Mouse (Mus musculus) heart, postnatal 0 days (tissue): ENCODE results near the gene Ndufb7. TPM values are rescaled to one million over a fixed set of nuclear protein-coding genes. Genes with fewer than 3 reads are reported as not detected.

ENCODE experiments used
- ATAC-seq: fragments of 200-750 bp; cut with Nextera tagmentation; 2 replicates; pipeline ENCODE4 v1.8.0; 2017; ENCODE audit warnings: low read depth, moderate number of reproducible peaks, moderate library complexity; ENCODE audit not compliant: insufficient read depth
- DNase-seq: peaks from one replicate; pipeline ENCODE4 v3.0.0-alpha.2; 2016; ENCODE audit warnings: low spot score
- H3K27ac ChIP-seq: fragments of 300-500 bp; sonication (generic); 2 replicates; pipeline ENCODE4 v1.5.1; 2014; ENCODE audit warnings: low read depth, mild to moderate bottlenecking
- H3K27me3 ChIP-seq: fragments of 300-500 bp; sonication (generic); 2 replicates; pipeline ENCODE4 v1.6.1; 2014; ENCODE audit warnings: low read length, mixed read lengths; ENCODE audit not compliant: control insufficient read depth, insufficient read depth
- H3K36me3 ChIP-seq: fragments of 300-500 bp; sonication (generic); replicated peaks from 2 replicates; pipeline ENCODE4 v1.6.1; 2014; ENCODE audit warnings: low read length, mixed read lengths; ENCODE audit not compliant: control insufficient read depth, insufficient read depth
- H3K4me1 ChIP-seq: fragments of 300-500 bp; sonication (generic); 2 replicates; pipeline ENCODE4 v1.6.1; 2014; ENCODE audit warnings: antibody characterized with exemption; ENCODE audit not compliant: control insufficient read depth, insufficient read depth
- H3K4me2 ChIP-seq: fragments of 300-500 bp; sonication (generic); 2 replicates; pipeline ENCODE4 v1.6.1; 2014; ENCODE audit warnings: low read depth, mild to moderate bottlenecking, low read length, moderate library complexity
- H3K4me3 ChIP-seq: fragments of 300-500 bp; sonication (generic); 2 replicates; pipeline ENCODE4 v1.5.1; 2014; ENCODE audit warnings: low read depth, low read length
- H3K9ac ChIP-seq: fragments of 300-500 bp; sonication (generic); replicated peaks from 2 replicates; pipeline ENCODE4 v1.6.1; 2014; ENCODE audit warnings: low read depth, low read length, mixed read lengths
- H3K9me3 ChIP-seq: fragments of 300-500 bp; sonication (generic); replicated peaks from 2 replicates; pipeline ENCODE4 v1.6.1; 2016; ENCODE audit warnings: low read length; ENCODE audit not compliant: control insufficient read depth
- CTCF ChIP-seq: IDR thresholded peaks from 2 replicates; pipeline ENCODE4 v1.5.1; 2016; ENCODE audit warnings: antibody characterized with exemption, control low read depth, low read depth
- EP300 ChIP-seq: IDR thresholded peaks from 2 replicates; pipeline ENCODE4 v1.6.1; 2016; ENCODE audit warnings: antibody characterized with exemption, low read depth
- WGBS: fragments of 180-500 bp; shearing (Covaris S2); extraction: QIAGEN DNeasy Blood & Tissue Kit; methylation state at CpG from one replicate; pipeline ENCODE4 v1.1.7; 2014; 5-methylcytosine and 5-hydroxymethylcytosine counted together
- polyA plus RNA-seq: library from polyadenylated mRNA; unstranded; fragments of >200 nt; fragmentation: Nextera tagmentation; extraction: Ambion mirVana; gene quantifications from 2 replicates; pipeline ENCODE4 v1.2.1, GENCODE M21; 2015
- total RNA-seq: library from RNA; depleted of rRNA; stranded (reverse); fragments of >200 nt; gene quantifications from 2 replicates; pipeline ENCODE4 v1.2.3, GENCODE M21; 2014; ENCODE audit warnings: low replicate concordance

Ndufb7 gene
- total and polyA plus RNA-seq, 2 experiments from 2014 or later, result 682 to 1,145 TPM

- DNase-seq (no peak), ATAC-seq (no peak)
- Histone ChIP-seq H3K36me3 (peaks cover 40% of the 10 kb centered on the region), H3K27me3 (no peaks in the 10 kb centered on the region), H3K4me2 (peak overlapping the region; percentile 85), H3K9me3 (no peaks in the 10 kb centered on the region), H3K4me3 (peak overlapping the region; percentile 93), H3K27ac (peak overlapping the region; percentile 99), H3K4me1 (peaks cover 15% of the 10 kb centered on the region; the same call in 1 of the 2 replicates), H3K9ac (peak overlapping the region; percentile 94)
- TF ChIP-seq CTCF (no peak), EP300 (no peak)
- WGBS, result 17% methylated on average over 9 of the region's 9 CpGs
Measured at GRCm38 (mm10) chr8:83609086-83609485, 42.6 kb downstream of the Ndufb7 start.

GRCm38 (mm10) chr8:83609547-83610180, 43.2 kb downstream of the Ndufb7 start:
- Histone ChIP-seq H3K4me2 (peak overlapping the region; percentile 85), H3K36me3 (peaks cover 44% of the 10 kb centered on the region), H3K4me1 (peaks cover 15% of the 10 kb centered on the region; the same call in 1 of the 2 replicates), H3K27me3 (no peaks in the 10 kb centered on the region), H3K4me3 (peak overlapping the region; percentile 93), H3K9ac (peak overlapping the region; percentile 94; the same call in 1 of the 2 replicates), H3K9me3 (no peaks in the 10 kb centered on the region), H3K27ac (no peak overlapping the region)
- ATAC-seq, result no peak
- no peak for TF ChIP-seq EP300
- no peak for TF ChIP-seq CTCF
- WGBS, result 84% methylated on average over 10 of the region's 10 CpGs
- no peak for DNase-seq

GRCm38 (mm10) chr8:83611921-83612320, 45.5 kb downstream of the Ndufb7 start:
- Histone ChIP-seq H3K9ac (no peak overlapping the region), H3K4me1 (peaks cover 15% of the 10 kb centered on the region; the same call in 1 of the 2 replicates), H3K36me3 (peaks cover 44% of the 10 kb centered on the region), H3K4me3 (no peak overlapping the region), H3K9me3 (no peaks in the 10 kb centered on the region), H3K27me3 (no peaks in the 10 kb centered on the region), H3K27ac (no peak overlapping the region; the same call in 1 of the 2 replicates), H3K4me2 (no peak overlapping the region)
- 93% methylated on average over 4 of the region's 4 CpGs for WGBS
- DNase-seq (no peak), ATAC-seq (no peak)
- TF ChIP-seq CTCF, result no peak
- TF ChIP-seq EP300, result no peak

- no peak overlapping the region for H3K27ac ChIP-seq
- H3K9me3 ChIP-seq, result no peaks in the 10 kb centered on the region
- DNase-seq (no peak), ATAC-seq (no peak)
- H3K9ac ChIP-seq, result no peak overlapping the region
- H3K27me3 ChIP-seq, result no peaks in the 10 kb centered on the region
- no peak overlapping the region for H3K4me3 ChIP-seq
- no peak overlapping the region for H3K4me2 ChIP-seq
- WGBS, result 69% methylated on average over 4 of the region's 4 CpGs
- H3K4me1 ChIP-seq, result 0 out of 2 replicates have a peak, but pooled peaks cover 9% of the 10 kb centered on the region
- no peak for TF ChIP-seq CTCF
- TF ChIP-seq EP300, result no peak
- H3K36me3 ChIP-seq, result peaks cover 44% of the 10 kb centered on the region
Measured at GRCm38 (mm10) chr8:83613695-83614094, 47.2 kb downstream of the Ndufb7 start.

- Histone ChIP-seq H3K4me3 (no peak overlapping the region), H3K9ac (no peak overlapping the region), H3K4me2 (no peak overlapping the region), H3K9me3 (no peaks in the 10 kb centered on the region), H3K4me1 (no peaks in the 10 kb centered on the region), H3K36me3 (peaks cover 24% of the 10 kb centered on the region), H3K27ac (no peak overlapping the region), H3K27me3 (no peaks in the 10 kb centered on the region)
- DNase-seq, result no peak
- no peak for TF ChIP-seq CTCF
- TF ChIP-seq EP300, result no peak
- ATAC-seq, result no peak
Measured at GRCm38 (mm10) chr8:83616625-83617024, 50.2 kb downstream of the Ndufb7 start.

GRCm38 (mm10) chr8:83617111-83617510, 50.6 kb downstream of the Ndufb7 start:
- Histone ChIP-seq H3K27ac (no peak overlapping the region), H3K9me3 (no peaks in the 10 kb centered on the region), H3K4me3 (no peak overlapping the region), H3K27me3 (no peaks in the 10 kb centered on the region), H3K36me3 (peaks cover 19% of the 10 kb centered on the region), H3K9ac (no peak overlapping the region), H3K4me1 (no peaks in the 10 kb centered on the region), H3K4me2 (no peak overlapping the region)
- ATAC-seq, result no peak
- DNase-seq, result no peak
- WGBS, result 70% methylated on average over 2 of the region's 2 CpGs
- TF ChIP-seq EP300 (no peak), CTCF (no peak)
